Mouse (Mus musculus) testis, postnatal 10 days (tissue): ENCODE data around the gene Dpep3.

Source experiments
- DNase-seq: peaks from one replicate; pipeline ENCODE4 v3.0.0; 2021; ENCODE audit warnings: low spot score

The Dpep3 gene

GRCm38 (mm10) chr8:105975363-105975762 is 3.9 kb downstream of the Dpep3 start:
- no peak for DNase-seq

GRCm38 (mm10) chr8:105971019-105971720 is 8.1 kb downstream of the Dpep3 start:
- no peak for DNase-seq

- DNase-seq, result no peak
These were observed 9.9 kb downstream of the Dpep3 start for GRCm38 (mm10) chr8:105969367-105969766.

GRCm38 (mm10) chr8:105966692-105967311 is 12.4 kb downstream of the Dpep3 start:
- DNase-seq, result peak; percentile 74

- peak; percentile 92 for DNase-seq
These were observed 13.3 kb downstream of the Dpep3 start, which contains the start of gene Slc12a4 for GRCm38 (mm10) chr8:105965905-105966341. TSS of gene Slc12a4 (minus strand) at chr8:105966097.

- DNase-seq, result peak; percentile 79
These were observed 13.8 kb downstream of the Dpep3 start for GRCm38 (mm10) chr8:105965266-105965904.

- no peak for DNase-seq
These were observed 14.5 kb downstream of the Dpep3 start for GRCm38 (mm10) chr8:105964506-105965265.

GRCm38 (mm10) chr8:105961536-105961935 is 17.7 kb downstream of the Dpep3 start:
- no peak for DNase-seq

GRCm38 (mm10) chr8:105961101-105961500 is 18.1 kb downstream of the Dpep3 start:
- peak; percentile 49 for DNase-seq

- peak; percentile 72 for DNase-seq
These were observed 19.9 kb downstream of the Dpep3 start for GRCm38 (mm10) chr8:105959350-105959749.

- DNase-seq, result peak; percentile 43
These were observed 21.4 kb downstream of the Dpep3 start for GRCm38 (mm10) chr8:105957813-105958212.

GRCm38 (mm10) chr8:105956556-105956955 is 22.7 kb downstream of the Dpep3 start:
- DNase-seq, result no peak

GRCm38 (mm10) chr8:105951057-105951659 is 28.1 kb downstream of the Dpep3 start:
- DNase-seq, result peak; percentile 72

GRCm38 (mm10) chr8:105949350-105949749 is 29.9 kb downstream of the Dpep3 start:
- peak; percentile 89 for DNase-seq

GRCm38 (mm10) chr8:105943321-105943739 is 35.9 kb downstream of the Dpep3 start, which contains the start of gene Lcat:
TSS of gene Lcat (minus strand) at chr8:105943382.
- no peak for DNase-seq

GRCm38 (mm10) chr8:105942542-105942941 is 36.7 kb downstream of the Dpep3 start:
- no peak for DNase-seq

- no peak for DNase-seq
These were observed 37.2 kb downstream of the Dpep3 start for GRCm38 (mm10) chr8:105942026-105942425.

GRCm38 (mm10) chr8:105938306-105938669 is 40.9 kb downstream of the Dpep3 start, which contains the start of gene Psmb10:
TSS of gene Psmb10 (minus strand) at chr8:105938444.
- peak; percentile 64 for DNase-seq

- peak; percentile 59 for DNase-seq
These were observed 41.5 kb downstream of the Dpep3 start for GRCm38 (mm10) chr8:105937496-105938305.

- peak; percentile 89 for DNase-seq
These were observed 42.3 kb downstream of the Dpep3 start for GRCm38 (mm10) chr8:105936866-105937475.
